Mouse (Mus musculus): ENCODE results near the gene Dhh.

- TF ChIP-seq POLR2A (IDR thresholded peaks at IDR 0.05; ENCODE audit: borderline replicate concordance, control insufficient read depth, low read depth, low read length) (no peak), CTCF (IDR thresholded peaks at IDR 0.05; ENCODE audit: control insufficient read depth, insufficient read depth, low read length) (no peak)
Observed at GRCm38 (mm10) chr15:98863451-98863958, 34.8 kb downstream of the Dhh start.
